Mouse (Mus musculus) forebrain, embryonic 10.5 days (tissue): Measurements from ENCODE around the gene Ctdsp2. TPM values are rescaled to one million over a fixed set of nuclear protein-coding genes. Genes with fewer than 3 reads are reported as not detected.

ENCODE experiments used
- DNase-seq: peaks from one replicate; pipeline ENCODE4 v3.0.0-alpha.2; 2017; ENCODE audit warnings: low spot score; ENCODE audit errors: extremely low spot score
- H3K27ac ChIP-seq: fragments of 300-500 bp; sonication (generic); 2 replicates; pipeline ENCODE4 v1.5.1; 2016; ENCODE audit warnings: mild to moderate bottlenecking
- H3K27me3 ChIP-seq: fragments of 300-500 bp; sonication (generic); 2 replicates; pipeline ENCODE4 v1.6.1; 2016; ENCODE audit warnings: mild to moderate bottlenecking; ENCODE audit not compliant: poor library complexity, severe bottlenecking
- H3K36me3 ChIP-seq: fragments of 300-500 bp; sonication (generic); replicated peaks from 2 replicates; pipeline ENCODE4 v1.6.1; 2016; ENCODE audit warnings: mild to moderate bottlenecking, moderate library complexity
- H3K4me1 ChIP-seq: fragments of 300-500 bp; sonication (generic); 2 replicates; pipeline ENCODE4 v1.6.1; 2016
- H3K4me3 ChIP-seq: fragments of 300-500 bp; sonication (generic); 2 replicates; pipeline ENCODE4 v1.5.1; 2016; ENCODE audit warnings: mild to moderate bottlenecking, moderate library complexity
- H3K9me3 ChIP-seq: fragments of 300-500 bp; sonication (generic); 2 replicates; pipeline ENCODE4 v1.6.1; 2016; ENCODE audit warnings: mild to moderate bottlenecking, moderate library complexity
- WGBS: fragments of 180-500 bp; shearing (Covaris S2); methylation state at CpG from one replicate; pipeline ENCODE4 v1.1.7; 2016; 5-methylcytosine and 5-hydroxymethylcytosine counted together
- polyA plus RNA-seq: library from polyadenylated mRNA; unstranded; fragments of >200 nt; fragmentation: Nextera tagmentation; extraction: Ambion mirVana; gene quantifications from 2 replicates; pipeline ENCODE4 v1.2.1, GENCODE M21; 2016

Gene Ctdsp2
- polyA plus RNA-seq, 1 experiment from 2014 or later: 42.3 TPM

DNA sequence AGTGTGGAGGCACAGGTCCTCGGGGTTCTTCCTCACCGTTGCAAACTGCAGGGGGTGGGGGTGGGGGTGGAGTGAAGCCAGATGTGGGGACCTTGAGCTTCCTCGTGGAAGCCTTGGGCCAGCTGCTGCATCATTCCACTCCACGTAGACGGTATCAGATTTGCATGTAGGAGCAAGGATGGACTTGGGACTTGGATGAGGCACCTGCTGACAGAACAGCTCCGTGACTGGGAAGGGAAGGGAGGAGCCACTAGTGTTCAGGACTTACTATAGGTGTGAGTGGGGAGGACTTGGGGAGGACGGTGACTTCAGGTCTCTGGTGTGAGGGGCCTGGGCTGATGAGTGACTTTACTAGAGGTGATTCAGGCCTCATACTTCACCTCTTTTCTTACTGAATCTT is 5.5 kb upstream of the Ctdsp2 start:
- Histone ChIP-seq H3K27me3 (peaks cover 3% of the 10 kb centered on the region; the same call in 1 of the 2 replicates), H3K36me3 (no peaks in the 10 kb centered on the region), H3K4me3 (no peak overlapping the region; the same call in 1 of the 2 replicates), H3K4me1 (peaks cover 46% of the 10 kb centered on the region), H3K27ac (peak overlapping the region; percentile 79), H3K9me3 (no peaks in the 10 kb centered on the region)
- WGBS: 31% methylated on average over 7 of the region's 7 CpGs
- no peak for DNase-seq

DNA sequence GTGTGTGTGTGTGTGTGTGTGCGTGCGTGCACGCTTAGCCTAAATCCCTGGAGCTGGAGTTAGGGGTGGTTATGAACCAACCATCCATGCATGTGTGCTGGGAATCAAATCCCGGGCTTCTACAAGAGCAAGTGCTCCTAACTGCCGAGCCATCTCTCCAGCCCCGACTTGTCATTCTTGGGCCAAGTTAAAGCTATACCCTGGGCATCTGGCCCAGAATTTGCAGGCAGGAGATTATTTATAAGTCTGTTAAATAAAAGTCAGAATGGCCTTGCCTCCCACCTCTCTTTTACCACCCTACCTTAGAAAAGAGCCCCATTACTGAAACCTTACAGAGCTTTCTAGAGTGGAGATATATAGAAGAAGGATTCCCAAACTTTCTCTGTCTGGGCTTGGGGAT is 2.8 kb upstream of the Ctdsp2 start:
- Histone ChIP-seq H3K27ac (0 out of 2 replicates have a peak overlapping the region, but pooled peaks have one; percentile 15), H3K4me3 (no peak overlapping the region), H3K9me3 (no peaks in the 10 kb centered on the region), H3K36me3 (no peaks in the 10 kb centered on the region; the same call in 1 of the 2 replicates), H3K27me3 (peaks cover 3% of the 10 kb centered on the region; the same call in 1 of the 2 replicates), H3K4me1 (peaks cover 57% of the 10 kb centered on the region)
- no peak for DNase-seq
- WGBS: 88% methylated on average over 6 of the region's 6 CpGs

DNA sequence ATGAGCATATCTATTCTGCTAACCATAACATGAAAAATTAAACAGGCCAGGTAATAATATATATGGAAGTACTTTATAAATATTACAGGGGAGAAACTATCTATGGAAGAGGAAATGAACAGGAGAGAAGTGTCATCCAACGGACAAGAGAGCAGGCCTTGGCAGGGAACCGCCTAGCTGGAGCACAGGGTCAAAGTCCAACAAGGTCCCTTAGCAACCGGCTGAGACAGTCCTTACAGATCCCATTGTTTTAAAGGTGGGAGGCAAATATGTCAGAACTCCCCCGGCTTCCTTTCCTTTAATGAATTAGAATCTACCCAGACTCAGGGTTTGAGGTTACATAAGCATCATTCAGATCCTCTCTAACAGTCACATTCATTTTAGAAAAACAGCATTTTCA is 1.4 kb upstream of the Ctdsp2 start:
- WGBS: 47% methylated on average over 4 of the region's 4 CpGs
- no peak for DNase-seq
- Histone ChIP-seq H3K9me3 (no peaks in the 10 kb centered on the region), H3K27ac (no peak overlapping the region), H3K4me3 (no peak overlapping the region), H3K4me1 (peaks cover 57% of the 10 kb centered on the region), H3K36me3 (no peaks in the 10 kb centered on the region; the same call in 1 of the 2 replicates), H3K27me3 (peaks cover 3% of the 10 kb centered on the region; the same call in 1 of the 2 replicates)

DNA sequence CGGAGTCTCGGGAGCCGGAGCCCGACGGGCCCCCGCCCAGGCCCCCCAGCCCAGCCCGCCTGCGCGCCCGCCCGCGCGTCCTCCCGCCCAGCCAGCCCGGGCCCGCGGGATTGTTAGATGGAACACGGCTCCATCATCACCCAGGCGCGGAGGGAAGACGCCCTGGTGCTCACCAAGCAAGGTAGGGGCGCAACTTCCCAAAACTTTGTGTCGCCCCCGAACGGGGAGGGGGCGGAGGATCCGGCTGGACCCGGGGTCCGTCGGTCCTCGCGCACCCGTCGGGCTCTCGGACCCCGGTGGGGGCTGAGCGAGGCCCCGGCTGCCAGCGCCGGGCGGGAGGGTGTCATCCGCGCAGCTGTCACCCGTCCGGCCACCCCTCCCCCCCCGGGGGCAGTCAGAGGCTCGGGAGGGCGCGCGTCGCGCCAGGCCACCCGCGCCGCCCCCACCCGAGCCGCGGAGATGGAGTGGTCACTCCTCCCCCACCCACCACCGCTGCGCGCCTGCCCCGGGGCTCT is 661 bp downstream of the Ctdsp2 start:
- H3K27ac ChIP-seq: peak overlapping the region; percentile 99
- peak overlapping the region; percentile 99 for H3K4me3 ChIP-seq
- WGBS: under 1% methylated on average over 49 of the region's 62 CpGs
- H3K36me3 ChIP-seq: peaks cover 19% of the 10 kb centered on the region
- DNase-seq: peak; percentile 46
- H3K27me3 ChIP-seq: 0 out of 2 replicates have a peak, but pooled peaks cover 3% of the 10 kb centered on the region
- H3K4me1 ChIP-seq: peaks cover 63% of the 10 kb centered on the region
- H3K9me3 ChIP-seq: no peaks in the 10 kb centered on the region

DNA sequence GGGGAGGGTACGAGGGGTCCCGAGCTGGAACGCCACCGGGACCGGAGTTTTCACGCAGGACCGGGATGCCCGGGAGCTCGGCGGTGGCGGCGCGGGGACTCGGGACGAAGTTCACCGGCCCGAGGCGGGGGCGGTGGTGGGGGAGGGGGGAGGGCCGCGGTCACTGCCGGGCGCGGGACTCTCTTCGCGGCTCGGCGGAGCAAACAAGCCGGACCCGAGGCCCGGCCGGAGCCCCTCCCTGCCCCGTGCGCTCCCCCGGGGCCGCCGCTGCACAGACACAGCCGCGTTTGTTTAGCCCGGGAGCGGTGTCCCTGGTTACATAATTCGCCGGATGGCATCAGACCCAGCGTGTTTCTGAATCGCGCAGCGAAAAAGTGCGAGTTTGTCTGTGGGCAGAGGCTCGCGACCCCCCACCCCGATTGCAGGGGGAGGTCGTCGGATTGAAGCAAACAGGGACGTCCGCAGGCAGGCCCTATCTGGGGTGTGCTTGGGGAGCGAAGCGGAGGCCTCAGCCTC is 1.2 kb downstream of the Ctdsp2 start:
- WGBS: under 1% methylated on average over 57 of the region's 57 CpGs
- Histone ChIP-seq H3K4me1 (peaks cover 68% of the 10 kb centered on the region), H3K27ac (peak overlapping the region; percentile 99), H3K27me3 (0 out of 2 replicates have a peak, but pooled peaks cover 3% of the 10 kb centered on the region), H3K4me3 (peak overlapping the region; percentile 99), H3K36me3 (peaks cover 24% of the 10 kb centered on the region), H3K9me3 (no peaks in the 10 kb centered on the region)
- DNase-seq: peak; percentile 51

DNA sequence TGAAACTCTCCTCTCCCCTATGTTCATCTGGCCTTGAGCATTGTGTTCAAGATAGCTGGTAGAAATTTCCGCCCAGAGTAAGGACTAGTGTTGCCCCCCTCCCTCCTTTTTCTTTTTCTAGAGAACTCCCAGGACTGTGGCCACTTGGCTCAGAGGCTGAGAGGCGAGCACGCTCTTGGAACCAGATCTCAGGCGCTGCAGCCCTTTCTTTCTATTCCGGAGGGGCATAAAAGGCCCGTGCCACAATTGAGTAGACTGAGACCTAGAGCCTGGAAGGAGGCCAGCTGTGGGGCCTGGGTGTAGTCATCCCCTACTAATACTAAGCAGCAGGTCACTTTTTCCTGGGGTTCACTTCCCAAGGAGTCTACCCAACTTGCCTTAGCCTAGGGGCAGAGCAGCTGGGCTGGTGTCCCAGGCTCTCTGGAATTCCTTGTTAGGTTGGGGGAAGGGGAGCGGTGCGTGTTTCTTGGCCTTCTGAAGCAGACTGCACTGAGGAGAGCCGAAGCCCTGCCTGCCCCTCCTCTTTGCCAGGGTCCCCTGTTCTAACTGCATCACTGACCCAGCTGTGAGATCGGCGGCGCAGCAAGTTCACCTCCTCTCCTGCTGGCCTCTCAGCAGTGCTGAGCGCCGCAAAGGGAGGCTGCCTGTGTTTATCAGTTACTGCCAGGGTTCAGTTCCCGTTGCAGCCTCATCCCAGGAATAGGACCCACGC is 1.9 kb downstream of the Ctdsp2 start:
- Histone ChIP-seq H3K9me3 (no peaks in the 10 kb centered on the region), H3K4me1 (peaks cover 75% of the 10 kb centered on the region), H3K36me3 (peaks cover 30% of the 10 kb centered on the region), H3K27ac (peak overlapping the region; percentile 99), H3K4me3 (peak overlapping the region; percentile 99), H3K27me3 (0 out of 2 replicates have a peak, but pooled peaks cover under 1% of the 10 kb centered on the region)
- WGBS: 1% methylated on average over 16 of the region's 16 CpGs
- peak; percentile 65 for DNase-seq

DNA sequence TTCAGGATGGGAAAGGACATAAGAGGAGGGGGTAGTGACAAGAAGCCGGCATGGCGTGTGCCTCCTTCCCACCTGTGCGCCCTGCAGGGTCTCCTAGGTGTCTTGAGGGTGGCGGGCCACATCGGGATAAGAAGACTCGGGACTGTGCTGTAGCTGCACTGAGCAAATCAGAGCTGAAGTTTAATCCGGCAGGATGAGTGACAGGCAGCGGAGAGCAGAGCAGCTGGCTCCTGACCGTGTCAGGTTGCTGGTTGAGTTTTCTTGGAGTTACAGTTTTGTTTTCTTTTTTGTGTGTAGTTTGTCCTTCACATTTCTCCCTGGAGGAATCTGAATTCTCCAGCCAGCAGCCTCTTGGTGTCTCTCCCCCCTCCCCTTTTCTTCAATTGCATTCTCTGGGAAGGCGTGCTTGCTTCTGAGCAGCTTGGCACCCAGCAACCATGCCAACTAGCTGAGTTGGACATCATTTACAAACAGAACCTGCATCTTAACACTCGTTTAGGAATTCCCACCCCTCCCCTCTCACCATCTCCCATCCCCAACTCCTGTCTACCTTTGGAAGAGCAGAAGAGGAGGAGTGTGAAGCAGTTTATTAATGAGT is 2.5 kb downstream of the Ctdsp2 start:
- WGBS: 6% methylated on average over 11 of the region's 11 CpGs
- Histone ChIP-seq H3K4me3 (peak overlapping the region; percentile 99), H3K9me3 (no peaks in the 10 kb centered on the region), H3K27ac (peak overlapping the region; percentile 99), H3K36me3 (peaks cover 30% of the 10 kb centered on the region), H3K27me3 (no peaks in the 10 kb centered on the region), H3K4me1 (peaks cover 80% of the 10 kb centered on the region)
- no peak for DNase-seq

DNA sequence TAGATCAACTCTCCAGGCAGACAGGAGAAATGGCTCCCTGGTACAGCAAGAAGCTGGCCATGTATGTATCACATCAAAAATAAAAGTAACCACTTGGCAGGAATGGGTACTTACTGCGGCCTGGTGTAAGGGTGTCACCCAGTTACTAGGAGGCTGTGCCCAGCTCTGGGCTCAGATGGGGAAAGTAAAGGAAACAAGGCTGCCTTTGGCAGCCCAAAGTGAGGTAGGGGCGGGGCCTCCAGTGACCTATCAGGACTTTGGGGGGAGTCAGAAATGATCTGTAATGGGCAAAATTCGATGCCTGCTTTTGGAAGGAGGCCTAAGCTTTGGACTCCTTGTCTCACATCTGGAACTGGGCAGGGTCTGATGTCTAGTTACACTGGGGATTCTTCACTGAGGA is 3.2 kb downstream of the Ctdsp2 start:
- Histone ChIP-seq H3K27ac (no peak overlapping the region), H3K4me1 (peaks cover 85% of the 10 kb centered on the region), H3K27me3 (no peaks in the 10 kb centered on the region), H3K4me3 (peak overlapping the region; percentile 23; the same call in 1 of the 2 replicates), H3K36me3 (peaks cover 37% of the 10 kb centered on the region), H3K9me3 (no peaks in the 10 kb centered on the region)
- 64% methylated on average over 3 of the region's 3 CpGs for WGBS
- DNase-seq: no peak

DNA sequence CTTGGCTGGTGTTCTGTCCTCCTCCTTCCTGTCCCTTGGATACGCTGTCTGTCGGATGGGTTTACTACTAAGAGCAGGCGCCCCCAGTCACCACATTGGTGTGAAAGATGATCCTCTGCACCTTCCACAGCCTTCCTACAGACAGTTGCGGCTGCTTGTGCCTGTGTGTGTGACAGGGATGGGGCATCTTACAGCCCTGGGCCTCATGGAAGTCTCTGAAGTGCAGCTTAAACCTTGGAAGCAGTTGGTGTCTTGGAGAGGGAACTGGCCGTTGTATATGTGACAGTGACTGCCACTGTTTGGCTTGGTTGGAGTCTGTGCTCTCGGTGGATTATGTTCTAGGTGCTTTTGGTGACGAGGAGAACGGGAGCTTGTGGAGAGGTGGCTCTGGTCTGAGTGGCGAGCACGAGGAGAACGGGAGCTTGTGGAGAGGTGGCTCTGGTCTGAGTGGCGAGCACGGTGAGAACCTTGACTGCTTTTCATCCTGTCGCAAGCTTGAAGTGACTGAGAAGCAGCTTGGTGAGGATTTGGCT is 4.7 kb downstream of the Ctdsp2 start:
- 73% methylated on average over 14 of the region's 14 CpGs for WGBS
- Histone ChIP-seq H3K27ac (peak overlapping the region; percentile 51; the same call in 1 of the 2 replicates), H3K27me3 (no peaks in the 10 kb centered on the region)

DNA sequence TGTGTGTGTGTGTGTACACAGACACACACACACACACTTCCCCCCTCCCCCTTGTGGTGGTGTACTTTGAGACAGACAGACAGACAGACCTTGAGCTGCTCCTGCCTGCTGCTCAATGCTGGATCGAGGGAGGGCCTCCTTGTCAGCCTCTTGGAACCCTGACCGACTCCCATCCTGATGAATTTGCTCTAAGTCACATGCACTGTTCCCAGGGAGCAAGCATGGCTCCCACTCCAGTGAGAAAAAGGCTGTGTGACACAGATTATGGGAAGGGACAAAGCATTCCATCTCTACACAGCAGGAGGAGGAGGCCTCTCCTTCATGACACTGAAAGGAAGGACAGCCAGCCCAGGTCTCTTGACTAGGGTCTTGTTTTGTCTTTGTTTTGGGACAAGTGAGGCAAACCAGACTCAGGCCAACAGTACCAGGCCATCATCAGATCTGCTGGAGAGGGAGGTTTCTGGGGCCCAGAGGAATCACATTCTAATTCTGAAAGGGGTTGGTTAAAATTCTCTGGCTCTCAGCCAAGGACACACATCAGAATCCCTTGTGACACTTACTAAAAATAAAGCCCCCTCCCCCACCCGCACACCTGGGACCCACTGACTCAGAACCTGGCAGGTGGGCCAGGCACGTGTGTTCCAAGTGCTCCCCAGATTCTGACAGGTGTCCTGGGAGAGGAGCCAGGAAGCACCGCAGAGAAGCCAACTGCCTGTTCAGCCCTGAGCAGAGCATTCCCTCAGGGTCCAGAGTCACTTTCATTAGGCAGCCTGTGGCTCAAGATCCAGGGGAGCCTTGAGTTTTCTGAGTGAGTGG is 5.9 kb downstream of the Ctdsp2 start:
- H3K27me3 ChIP-seq: no peaks in the 10 kb centered on the region
- peaks cover 95% of the 10 kb centered on the region for H3K4me1 ChIP-seq
- DNase-seq: no peak
- peaks cover 43% of the 10 kb centered on the region for H3K36me3 ChIP-seq
- no peaks in the 10 kb centered on the region for H3K9me3 ChIP-seq
- H3K27ac ChIP-seq: peak overlapping the region; percentile 45
- 65% methylated on average over 5 of the region's 5 CpGs for WGBS
- peak overlapping the region; percentile 5; the same call in 1 of the 2 replicates for H3K4me3 ChIP-seq

More for the DNA sequence above, 4.7 kb downstream of the Ctdsp2 start:
- no peaks in the 10 kb centered on the region for H3K9me3 ChIP-seq
- peaks cover 85% of the 10 kb centered on the region for H3K4me1 ChIP-seq
- no peak for DNase-seq
- H3K36me3 ChIP-seq: peaks cover 38% of the 10 kb centered on the region
- peak overlapping the region; percentile 19; the same call in 1 of the 2 replicates for H3K4me3 ChIP-seq

DNA sequence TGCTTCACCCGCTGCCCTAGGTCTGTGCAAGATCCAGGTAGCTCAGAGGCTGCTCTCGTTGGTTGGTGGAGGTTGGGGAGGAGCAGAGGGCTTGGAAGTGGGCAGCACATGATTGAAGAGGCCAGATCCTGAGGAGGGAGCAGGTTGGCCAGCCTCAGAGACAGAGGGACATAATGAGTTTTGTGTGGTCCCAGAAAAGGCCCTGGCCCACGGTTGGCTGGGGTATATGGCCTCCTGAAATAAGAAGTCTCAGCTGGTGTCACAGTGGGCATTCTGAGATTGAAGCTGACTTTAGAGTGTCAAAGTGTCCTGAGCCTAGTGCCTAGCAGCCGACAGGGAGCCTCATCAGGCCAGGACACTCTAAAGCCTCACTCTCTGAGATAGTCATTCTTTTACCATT is 6.6 kb downstream of the Ctdsp2 start:
- DNase-seq: no peak
- no peaks in the 10 kb centered on the region for H3K9me3 ChIP-seq
- 0 out of 2 replicates have a peak overlapping the region, but pooled peaks have one; percentile 5 for H3K4me3 ChIP-seq
- peak overlapping the region; percentile 45 for H3K27ac ChIP-seq
- no peaks in the 10 kb centered on the region for H3K27me3 ChIP-seq
- peaks cover 93% of the 10 kb centered on the region for H3K4me1 ChIP-seq
- WGBS: 94% methylated on average over 4 of the region's 4 CpGs
- H3K36me3 ChIP-seq: peaks cover 43% of the 10 kb centered on the region

DNA sequence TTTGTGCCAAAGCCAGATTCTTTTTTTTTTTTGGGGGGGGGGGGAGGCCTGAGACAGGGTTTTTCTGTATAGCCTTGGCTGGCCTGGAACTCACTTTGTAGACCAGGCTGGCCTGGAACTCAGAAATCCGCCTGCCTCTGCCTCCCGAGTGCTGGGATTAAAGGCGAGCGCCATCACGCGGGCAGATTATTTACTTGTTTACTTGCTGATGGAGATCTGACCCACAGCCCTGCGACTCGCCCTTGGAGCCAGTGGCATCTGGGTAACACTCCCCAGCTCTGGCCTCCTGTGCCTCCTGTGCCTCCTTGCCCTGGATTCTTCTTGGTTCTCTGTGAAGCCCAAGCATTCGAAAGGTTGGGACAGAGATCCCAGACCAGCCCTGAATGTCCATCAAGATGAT is 7.1 kb downstream of the Ctdsp2 start:
- Histone ChIP-seq H3K4me3 (no peak overlapping the region), H3K27me3 (no peaks in the 10 kb centered on the region), H3K36me3 (peaks cover 43% of the 10 kb centered on the region), H3K9me3 (no peaks in the 10 kb centered on the region), H3K27ac (no peak overlapping the region), H3K4me1 (peaks cover 93% of the 10 kb centered on the region)
- no peak for DNase-seq
- 95% methylated on average over 9 of the region's 9 CpGs for WGBS
